Mouse (Mus musculus) lung, embryonic 14.5 days (tissue): ENCODE data around the gene Dut. TPM values are rescaled to one million over a fixed set of nuclear protein-coding genes. Genes with fewer than 3 reads are reported as not detected.
A peak's percentile ranks its signal among the peaks of the same experiment; 100 is the strongest.

Source experiments
- ATAC-seq: fragments of 200-750 bp; cut with Nextera tagmentation; 2 replicates; pipeline ENCODE4 v1.8.0; 2017; ENCODE audit warnings: mild to moderate bottlenecking, moderate TSS enrichment, moderate library complexity; ENCODE audit not compliant: insufficient read depth
- DNase-seq: peaks from one replicate; pipeline ENCODE4 v3.0.0-alpha.2; 2015
- H3K27ac ChIP-seq: fragments of 300-500 bp; sonication (generic); 2 replicates; pipeline ENCODE4 v1.5.1; 2014; ENCODE audit warnings: low read depth, mild to moderate bottlenecking, moderate library complexity
- H3K27me3 ChIP-seq: fragments of 300-500 bp; sonication (generic); 2 replicates; pipeline ENCODE4 v1.6.1; 2014; ENCODE audit warnings: low read length, control low read depth; ENCODE audit not compliant: insufficient read depth
- H3K36me3 ChIP-seq: fragments of 300-500 bp; sonication (generic); 2 replicates; pipeline ENCODE4 v1.6.1; 2014; ENCODE audit warnings: control low read depth; ENCODE audit not compliant: insufficient read depth
- H3K4me1 ChIP-seq: fragments of 300-500 bp; sonication (generic); 2 replicates; pipeline ENCODE4 v1.6.1; 2014; ENCODE audit warnings: antibody characterized with exemption, control low read depth; ENCODE audit not compliant: insufficient read depth
- H3K4me2 ChIP-seq: fragments of 300-500 bp; sonication (generic); 2 replicates; pipeline ENCODE4 v1.6.1; 2014; ENCODE audit warnings: mild to moderate bottlenecking
- H3K4me3 ChIP-seq: fragments of 300-500 bp; sonication (generic); 2 replicates; pipeline ENCODE4 v1.5.1; 2014; ENCODE audit warnings: low read depth, low read length
- H3K9ac ChIP-seq: fragments of 300-500 bp; sonication (generic); 2 replicates; pipeline ENCODE4 v1.6.1; 2014
- H3K9me3 ChIP-seq: fragments of 300-500 bp; sonication (generic); 2 replicates; pipeline ENCODE4 v1.6.1; 2016; ENCODE audit warnings: low read depth, low read length, control low read depth
- CTCF ChIP-seq: IDR thresholded peaks from 2 replicates; pipeline ENCODE4 v1.5.1; 2016; ENCODE audit warnings: antibody characterized with exemption, low read depth
- WGBS: fragments of 180-500 bp; shearing (Covaris S2); extraction: QIAGEN DNeasy Blood & Tissue Kit; methylation state at CpG from one replicate; pipeline ENCODE4 v1.1.7; 2014; 5-methylcytosine and 5-hydroxymethylcytosine counted together
- polyA plus RNA-seq: library from polyadenylated mRNA; unstranded; fragments of >200 nt; fragmentation: Nextera tagmentation; extraction: Ambion mirVana; gene quantifications from 2 replicates; pipeline ENCODE4 v1.2.1, GENCODE M21; 2014

Dut gene
- 197 and 198 TPM in 2 replicates for polyA plus RNA-seq

- ATAC-seq: peak; percentile 99
Measured at GRCm38 (mm10) chr2:125247108-125247961, at the start of gene Dut. Gene Dut, plus strand, starts transcription at chr2:125247190.

DNA sequence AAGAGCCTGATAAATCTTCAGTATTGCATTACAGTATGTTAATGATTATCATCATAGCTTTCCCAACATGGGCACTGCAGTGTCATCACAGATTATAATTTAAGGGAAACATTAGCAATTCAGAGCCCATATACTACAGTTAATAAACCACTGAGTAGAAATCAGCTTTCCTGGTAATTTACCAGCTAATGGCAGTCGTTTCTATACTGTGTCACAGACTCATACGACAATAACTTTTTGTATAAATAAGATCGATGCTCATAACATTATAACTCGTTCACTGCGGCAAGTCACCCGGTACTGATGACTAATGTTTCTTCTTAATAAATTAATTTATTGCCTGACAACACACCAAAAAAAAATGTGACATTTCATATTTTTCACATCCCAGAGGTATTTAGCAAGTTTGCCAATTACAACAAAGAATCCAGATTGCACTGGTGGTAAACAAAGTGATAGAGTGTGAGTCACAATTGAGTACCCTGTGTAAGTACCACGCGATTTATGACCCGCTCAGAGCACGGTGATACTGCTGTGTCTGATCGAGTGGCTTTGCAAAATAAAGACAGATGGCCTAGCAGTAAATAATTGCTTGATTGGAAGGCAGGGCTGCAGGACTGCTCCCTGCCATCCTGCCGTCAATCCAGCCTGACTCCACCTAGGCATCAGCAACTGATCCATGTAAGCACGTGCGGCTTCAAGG, 37.9 kb upstream of the Dut start:
- no peaks in the 10 kb centered on the region for H3K27me3 ChIP-seq
- no peaks in the 10 kb centered on the region for H3K36me3 ChIP-seq
- H3K4me3 ChIP-seq: no peak overlapping the region
- 71% methylated on average over 14 of the region's 14 CpGs for WGBS
- H3K4me1 ChIP-seq: peaks cover 14% of the 10 kb centered on the region
- no peaks in the 10 kb centered on the region for H3K9me3 ChIP-seq
- H3K9ac ChIP-seq: no peak overlapping the region
- DNase-seq: no peak
- no peak overlapping the region for H3K27ac ChIP-seq
- no peak for ATAC-seq
- no peak for TF ChIP-seq CTCF
- H3K4me2 ChIP-seq: no peak overlapping the region

More at GRCm38 (mm10) chr2:125247108-125247961, at the start of gene Dut:
- H3K4me2 ChIP-seq: peak within 1 kb of the TSS; percentile 77
- H3K9me3 ChIP-seq: no peaks in the 10 kb centered on the region
- peak; percentile 97 for DNase-seq
- WGBS: under 1% methylated on average over 92 of the region's 96 CpGs
- H3K36me3 ChIP-seq: peaks cover 27% of the 10 kb centered on the region
- peak; percentile 52 for TF ChIP-seq CTCF
- peak within 1 kb of the TSS; percentile 77 for H3K27ac ChIP-seq
- no peaks in the 10 kb centered on the region for H3K27me3 ChIP-seq
- 0 out of 2 replicates have a peak, but pooled peaks cover 7% of the 10 kb centered on the region for H3K4me1 ChIP-seq
- peak within 1 kb of the TSS; percentile 52 for H3K4me3 ChIP-seq
- H3K9ac ChIP-seq: peak within 1 kb of the TSS; percentile 63

GRCm38 (mm10) chr2:125211831-125212510, 35.0 kb upstream of the Dut start:
- WGBS: 33% methylated on average over 10 of the region's 10 CpGs
- Histone ChIP-seq H3K27me3 (no peaks in the 10 kb centered on the region), H3K27ac (no peak overlapping the region), H3K4me1 (peaks cover 14% of the 10 kb centered on the region), H3K9ac (no peak overlapping the region), H3K4me3 (no peak overlapping the region), H3K4me2 (no peak overlapping the region), H3K9me3 (no peaks in the 10 kb centered on the region), H3K36me3 (no peaks in the 10 kb centered on the region)
- ATAC-seq: peak; percentile 41; the same call in 1 of the 2 replicates
- TF ChIP-seq CTCF: no peak
- DNase-seq: peak; percentile 49

- Histone ChIP-seq H3K9me3 (no peaks in the 10 kb centered on the region), H3K27me3 (no peaks in the 10 kb centered on the region), H3K4me2 (no peak overlapping the region), H3K27ac (no peak overlapping the region), H3K4me1 (peaks cover 14% of the 10 kb centered on the region), H3K9ac (no peak overlapping the region), H3K36me3 (no peaks in the 10 kb centered on the region), H3K4me3 (no peak overlapping the region)
- TF ChIP-seq CTCF: peak; percentile 81
- ATAC-seq (no peak), DNase-seq (peak; percentile 95)
- WGBS: 3% methylated on average over 3 of the region's 3 CpGs
Measured at GRCm38 (mm10) chr2:125214592-125214991, 32.4 kb upstream of the Dut start.

GRCm38 (mm10) chr2:125217286-125217685, 29.7 kb upstream of the Dut start:
- Histone ChIP-seq H3K27ac (no peak overlapping the region), H3K27me3 (no peaks in the 10 kb centered on the region), H3K36me3 (no peaks in the 10 kb centered on the region), H3K4me3 (no peak overlapping the region), H3K4me2 (no peak overlapping the region), H3K9ac (no peak overlapping the region), H3K9me3 (no peaks in the 10 kb centered on the region), H3K4me1 (0 out of 2 replicates have a peak, but pooled peaks cover 2% of the 10 kb centered on the region)
- 70% methylated on average over 6 of the region's 6 CpGs for WGBS
- ATAC-seq (no peak), DNase-seq (no peak)
- TF ChIP-seq CTCF: no peak

GRCm38 (mm10) chr2:125218566-125218965, 28.4 kb upstream of the Dut start:
- no peaks in the 10 kb centered on the region for H3K4me1 ChIP-seq
- no peaks in the 10 kb centered on the region for H3K27me3 ChIP-seq
- 79% methylated on average over 1 of the region's 1 CpGs for WGBS
- H3K27ac ChIP-seq: no peak overlapping the region
- H3K9me3 ChIP-seq: no peaks in the 10 kb centered on the region
- H3K9ac ChIP-seq: no peak overlapping the region
- ATAC-seq: no peak
- DNase-seq: no peak
- no peak overlapping the region for H3K4me3 ChIP-seq
- no peak for TF ChIP-seq CTCF
- no peak overlapping the region for H3K4me2 ChIP-seq
- no peaks in the 10 kb centered on the region for H3K36me3 ChIP-seq

DNA sequence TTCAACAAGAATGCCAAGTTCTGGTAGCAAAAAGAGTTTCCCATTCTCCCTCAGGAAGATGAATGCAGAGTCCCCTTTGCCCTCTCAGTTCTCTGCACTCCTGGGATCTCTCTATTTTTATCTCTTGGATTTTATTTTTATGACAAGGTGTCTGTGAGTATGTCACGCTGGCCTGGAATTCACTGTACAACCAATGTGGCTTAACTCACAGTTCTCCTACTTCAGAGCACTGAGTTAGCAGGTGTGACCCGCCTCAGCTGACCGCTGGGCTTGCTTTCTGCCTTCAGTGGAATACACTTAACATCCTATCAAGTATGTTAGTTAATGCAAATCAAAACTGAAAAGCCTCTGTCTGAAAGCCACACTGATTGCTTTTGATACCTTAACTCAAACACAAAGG, 27.7 kb upstream of the Dut start:
- no peak overlapping the region for H3K27ac ChIP-seq
- peak; percentile 41 for DNase-seq
- H3K4me2 ChIP-seq: no peak overlapping the region
- no peaks in the 10 kb centered on the region for H3K9me3 ChIP-seq
- no peak for TF ChIP-seq CTCF
- no peaks in the 10 kb centered on the region for H3K36me3 ChIP-seq
- no peak for ATAC-seq
- no peaks in the 10 kb centered on the region for H3K4me1 ChIP-seq
- no peaks in the 10 kb centered on the region for H3K27me3 ChIP-seq
- H3K4me3 ChIP-seq: no peak overlapping the region
- H3K9ac ChIP-seq: no peak overlapping the region
- 41% methylated on average over 3 of the region's 3 CpGs for WGBS
